12 mouse cellular contexts compared by ENCODE assay signal in genomic region chr11:53851795-53852194, GRCm38 (mm10). TPM values are rescaled to one million over a fixed set of nuclear protein-coding genes. Genes with fewer than 3 reads are reported as not detected.
A peak's percentile ranks its signal among the peaks of the same experiment; 100 is the strongest.
DNase-seq lines count a peak whose midpoint lies in the region; ATAC-seq and TF ChIP-seq lines count a peak whose summit lies in the region.
"Had no signal": no experiment of that assay in that cellular context is flagged by ENCODE, and none has a peak within 500 bp of the region (broad histone marks: within the 10 kb centered on the region; RNA-seq: fewer than 3 reads in every experiment).

No protein-coding gene starts in this region.

- peaks cover 18% of the 10 kb centered on the region; the same call in 1 of the 2 replicates for H3K27me3 ChIP-seq in G1E (ENCODE audit: insufficient read depth, low read length)
- H3K27me3 ChIP-seq in lung, postnatal 0 days (replicated peaks; ENCODE audit: insufficient read depth, low read length): no peaks in the 10 kb centered on the region
- H3K27me3 ChIP-seq: embryonic facial prominence, embryonic 12.5 days had no signal

- intact Hi-C loops in left cerebral cortex, adult 2 months (cut with DNase I): loop anchor here (2.0 kb wide), 2 partner anchors 93 to 115 kb away; no protein-coding TSS in a partner anchor

- no peak overlapping the region for H3K4me2 ChIP-seq in lung, postnatal 0 days (replicated peaks; ENCODE audit: low read depth, low read length)
- H3K4me2 ChIP-seq: embryonic facial prominence, embryonic 12.5 days had no signal

- H3K36me3 ChIP-seq in G1E (replicated peaks): no peaks in the 10 kb centered on the region
- no peaks in the 10 kb centered on the region for H3K36me3 ChIP-seq in lung, postnatal 0 days (ENCODE audit: insufficient read depth, low read length)
- H3K36me3 ChIP-seq: embryonic facial prominence, embryonic 12.5 days had no signal

- H3K4me3 ChIP-seq in G1E (ENCODE audit: low read depth, low read length): no peak overlapping the region
- no peak overlapping the region for H3K4me3 ChIP-seq in lung, postnatal 0 days (ENCODE audit: low read depth, low read length)
- no peak overlapping the region for H3K4me3 ChIP-seq in left cerebral cortex, adult 2 months
- H3K4me3 ChIP-seq: embryonic facial prominence, embryonic 12.5 days had no signal

- DNase-seq in B cell, adult 2 months: peak; percentile 56 to 63
- DNase-seq in G1E (ENCODE audit: low spot score): no peak
- peak; percentile 77 for DNase-seq in lung, postnatal 0 days (ENCODE audit: low spot score)
- peak; percentile 37 to 67 for DNase-seq in spleen, postnatal 4 days (ENCODE audit: low spot score in 2 of 2)
- DNase-seq in left cerebral cortex, adult 2 months (ENCODE audit: extremely low spot score in 1 of 2, low spot score in 2 of 2): no peak
- DNase-seq in gastrocnemius, adult 8-10 months (ENCODE audit: low spot score in 2 of 2): no peak
- no peak for DNase-seq in right cerebral cortex, postnatal 10 days (ENCODE audit: low spot score in 2 of 2)
- DNase-seq in layer of hippocampus, postnatal 25 days (ENCODE audit: extremely low spot score in 1 of 2, low spot score in 1 of 2): no peak
- DNase-seq: cerebellum, adult 11-12 months; layer of hippocampus, adult 9-11 months had no signal

- H3K9ac ChIP-seq in lung, postnatal 0 days (replicated peaks; ENCODE audit: low read depth): no peak overlapping the region
- H3K9ac ChIP-seq: embryonic facial prominence, embryonic 12.5 days had no signal

- no peaks in the 10 kb centered on the region for H3K9me3 ChIP-seq in G1E (replicated peaks)
- H3K9me3 ChIP-seq in lung, postnatal 0 days (ENCODE audit: low read length): no peaks in the 10 kb centered on the region
- H3K9me3 ChIP-seq: embryonic facial prominence, embryonic 12.5 days had no signal

- WGBS in lung, postnatal 0 days: 21% methylated on average over 5 of the region's 5 CpGs

- peak; percentile 12; the same call in 1 of the 2 replicates for TF ChIP-seq EP300 in lung, postnatal 0 days (IDR thresholded peaks at IDR 0.05)

- peaks cover 16% of the 10 kb centered on the region for H3K4me1 ChIP-seq in G1E (ENCODE audit: insufficient read depth, low read depth, low read length)
- peaks cover 10% of the 10 kb centered on the region for H3K4me1 ChIP-seq in lung, postnatal 0 days (ENCODE audit: insufficient read depth, low read depth, low read length)

- TF ChIP-seq CTCF in G1E (IDR thresholded peaks at IDR 0.05; ENCODE audit: low read depth, low read length): no peak
- TF ChIP-seq CTCF in lung, postnatal 0 days (IDR thresholded peaks at IDR 0.05): no peak
- TF ChIP-seq CTCF in left cerebral cortex, adult 2 months (IDR thresholded peaks at IDR 0.05): no peak

- no peak overlapping the region for H3K27ac ChIP-seq in lung, postnatal 0 days (ENCODE audit: low read length)
- H3K27ac ChIP-seq in left cerebral cortex, adult 2 months: no peak overlapping the region
- H3K27ac ChIP-seq: embryonic facial prominence, embryonic 12.5 days had no signal

- ATAC-seq in G1E (ENCODE audit: extremely low read depth, insufficient number of reproducible peaks, low FRiP score, poor library complexity, severe bottlenecking): 0 out of 2 replicates have a peak, but pooled peaks have one; percentile 28
- peak; percentile 79 for ATAC-seq in lung, postnatal 0 days
- ATAC-seq: hindbrain, embryonic 16.5 days had no signal

RNA-seq across cellular contexts. Expression of gene Gm12216, which starts 7.3 kb away (rescaled TPM):
- total RNA-seq in G1E (2014; fragmentation: Nextera tagmentation): not detected in 2 replicates
- total RNA-seq in G1E (2017): 0.12 and 0.16 TPM in 2 replicates
- polyA plus RNA-seq in G1E (2012): not detected in 2 replicates
- polyA plus RNA-seq in lung, postnatal 0 days (2015; fragmentation: Nextera tagmentation; extraction: Ambion mirVana): 3.4 and 5.4 TPM in 2 replicates
- total RNA-seq in left cerebral cortex, adult 2 months (2021): 1 to 10 TPM; 3.0 to 5.9 TPM
- total RNA-seq in gastrocnemius, adult 8-10 months (2022): 1 to 10 TPM in 2 of 4 experiments, under 1 TPM in 2; 0.36 to 2.1 (median 1.3) TPM
- 1 to 10 TPM; 4.3 to 9.1 TPM for total RNA-seq in layer of hippocampus, postnatal 25 days (2021)

RNA-seq across cellular contexts. Expression of gene Slc22a5, which starts 39.7 kb away (rescaled TPM):
- total RNA-seq in G1E (2014; fragmentation: Nextera tagmentation): 3.4 and 6.2 TPM in 2 replicates
- total RNA-seq in G1E (2017): 7.0 and 8.5 TPM in 2 replicates
- 5.4 and 6.8 TPM in 2 replicates for polyA plus RNA-seq in G1E (2012)
- 7.3 and 9.5 TPM in 2 replicates for polyA plus RNA-seq in lung, postnatal 0 days (2015; fragmentation: Nextera tagmentation; extraction: Ambion mirVana)
- total RNA-seq in left cerebral cortex, adult 2 months (2021): 10 to 100 TPM in 1 of 2 experiments, 1 to 10 TPM in 1; 9.5 to 10.5 TPM
- 10 to 100 TPM in 1 of 4 experiments, 1 to 10 TPM in 3; 6.9 to 10.5 (median 8.5) TPM for total RNA-seq in gastrocnemius, adult 8-10 months (2022)
- total RNA-seq in layer of hippocampus, postnatal 25 days (2021): 10 to 100 TPM in 1 of 2 experiments, 1 to 10 TPM in 1; 9.9 to 14.4 TPM

Comparison
In these comparisons a context has a peak if more than half of its experiments do, and no peak if none do; other contexts are left out.
1. DNase-seq: peak in B cell, adult 2 months (2 of 2), lung, postnatal 0 days (single experiment) and spleen, postnatal 4 days (2 of 2); none in G1E (single experiment), left cerebral cortex, adult 2 months (0 of 2), gastrocnemius, adult 8-10 months (0 of 2), right cerebral cortex, postnatal 10 days (0 of 2) and layer of hippocampus, postnatal 25 days (0 of 2).